Mouse (Mus musculus): ENCODE measurements at regions not wholly inside any gene's neighbourhood (a gene's known extent, or its start where the extent isn't known, plus 50 kb on each side); places are given as distances from the start of the nearest gene placed in this dataset.

GRCm38 (mm10) chr10:12207301-12207700, 661.9 kb downstream of the Utrn start:
- no peak for TF ChIP-seq HCFC1 (IDR thresholded peaks at IDR 0.05; ENCODE audit: borderline replicate concordance, insufficient read depth, low read length)
- TF ChIP-seq ZC3H11A (IDR thresholded peaks at IDR 0.05; ENCODE audit: borderline replicate concordance, low read depth, low read length) = no peak

Measured in ES-E14 (cell line).